Mouse (Mus musculus) Patski (cell line): Measurements from ENCODE around the gene Zbtb8os. TPM values are rescaled to one million over a fixed set of nuclear protein-coding genes. Genes with fewer than 3 reads are reported as not detected.
A peak's percentile ranks its signal among the peaks of the same experiment; 100 is the strongest.

ENCODE experiments used
- ATAC-seq: fragments of 100-300 bp; one replicate; pipeline ENCODE4 v1.8.0; 2021
- CTCF ChIA-PET: fragments of 350-600 bp; sonication (Branson Sonifier 250); formaldehyde crosslinking; loops from one replicate; lab custom pipeline; 2022; ENCODE audit warnings: inconsistent platforms; lab: Charles Lee
- POLR2A ChIA-PET: fragments of 350-600 bp; sonication (Branson Sonifier 250); formaldehyde crosslinking; loops from one replicate; lab custom pipeline; 2022; ENCODE audit warnings: antibody characterized with exemption, inconsistent platforms; lab: Charles Lee
- DNase-seq: peaks from one replicate; pipeline ENCODE4 v3.0.0-alpha.2; 2011; ENCODE audit warnings: low read depth, low spot score
- H3K27me3 ChIP-seq: fragments of 371-371 bp; one replicate; pipeline ENCODE4 v1.5.1; 2021
- CTCF ChIP-seq: fragments of 100-300 bp; IDR thresholded peaks from one replicate; pipeline ENCODE4 v1.5.1; 2021
- in situ Hi-C: fragments of 300-500 bp; cut with MboI; formaldehyde crosslinking; loops from 3 replicates; pipeline ENCODE4 v1.11.1; 2018; ENCODE audit warnings: low pct_unique_long_range_greater_than_20kb, mixed read lengths
- polyA plus RNA-seq: library from polyadenylated mRNA; unstranded; gene quantifications from one replicate; pipeline ENCODE4 v1.2.3, GENCODE M21; 2021

Gene Zbtb8os
- polyA plus RNA-seq, 1 experiment from 2014 or later = 68.4 TPM

DNA sequence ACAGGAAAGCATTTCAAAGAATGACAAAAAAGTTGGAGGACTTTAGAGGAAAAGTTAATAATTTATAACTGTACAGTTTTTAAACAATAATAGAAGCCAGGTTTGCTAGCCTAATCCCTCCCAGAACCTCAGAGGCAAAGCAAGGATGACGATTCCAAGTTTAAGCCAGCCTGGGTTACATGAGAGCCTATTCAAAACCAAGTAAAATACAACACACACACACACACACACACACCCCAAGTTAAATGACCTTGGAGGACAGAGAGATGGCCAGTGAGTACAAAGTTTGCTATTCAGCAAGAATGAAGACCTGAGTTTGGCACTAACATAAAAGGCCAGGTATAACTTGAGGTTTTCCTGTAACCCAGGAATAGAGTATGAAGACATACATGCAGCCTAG lies 9.3 kb upstream of the Zbtb8os start:
- ChIA-PET CTCF (no interaction called here), POLR2A (interaction anchor here (0.6 kb wide), 1 partner anchor 291 kb away, joined by 5 read pairs; no protein-coding TSS in a partner anchor)
- no peaks in the 10 kb centered on the region for H3K27me3 ChIP-seq
- DNase-seq = no peak
- in situ Hi-C loops = no loop called here
- no peak for TF ChIP-seq CTCF
- no peak for ATAC-seq

DNA sequence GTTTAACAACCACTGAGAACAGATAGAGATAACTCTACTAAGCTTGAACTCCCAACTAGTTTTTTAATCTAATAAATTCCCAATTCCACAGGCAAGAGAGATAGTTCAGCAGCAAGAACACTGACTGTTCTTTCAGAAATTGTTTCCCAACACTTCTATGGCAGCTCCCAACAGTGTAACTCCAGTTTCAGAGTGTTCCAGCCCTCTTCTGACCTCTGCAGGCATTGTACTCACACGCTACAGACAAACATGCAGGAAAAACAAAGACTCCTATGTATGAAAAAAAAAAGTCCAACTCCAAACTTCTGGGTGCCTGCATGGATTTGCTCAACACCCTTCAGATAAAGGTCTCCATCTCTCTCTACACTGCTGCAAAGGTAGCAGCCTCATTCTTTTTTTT lies 2.6 kb upstream of the Zbtb8os start:
- no peak for DNase-seq
- in situ Hi-C loops = no loop called here
- TF ChIP-seq CTCF = no peak
- ChIA-PET CTCF (interaction anchor here (1.2 to 1.3 kb wide), 2 partner anchors 47 to 84 kb away, joined by 3 read pairs; no protein-coding TSS in a partner anchor), POLR2A (no interaction called here)
- ATAC-seq = no peak
- no peaks in the 10 kb centered on the region for H3K27me3 ChIP-seq

DNA sequence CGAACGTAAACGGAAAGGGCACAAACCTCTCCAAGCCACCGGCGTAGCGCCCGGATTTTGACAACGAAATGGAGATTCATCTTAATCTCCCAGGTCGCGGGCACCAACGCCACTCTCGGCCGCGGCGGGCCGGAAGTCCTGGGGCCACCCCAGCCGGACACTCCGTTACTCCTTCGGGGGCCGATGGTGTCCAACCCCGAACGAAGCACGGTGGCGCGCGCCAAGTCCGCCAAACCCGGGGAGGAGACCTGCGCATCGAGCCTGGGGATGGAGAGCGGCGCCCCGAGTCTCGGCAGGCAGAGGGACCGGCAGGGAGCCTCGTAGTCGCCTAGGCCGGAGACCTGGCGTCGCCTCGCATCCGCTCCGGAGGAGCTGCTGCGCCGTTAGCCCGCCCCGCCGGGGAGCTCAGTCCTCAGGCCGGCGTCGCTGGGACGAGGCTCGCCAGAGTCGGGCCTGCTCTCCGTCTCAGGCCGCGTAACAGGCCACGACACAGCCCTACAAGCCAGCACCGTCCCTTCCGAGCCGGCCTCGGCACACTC lies 749 bp upstream of the Zbtb8os start:
- peak; percentile 48 for ATAC-seq
- POLR2A ChIA-PET = no interaction called here
- in situ Hi-C loops = no loop called here

DNA sequence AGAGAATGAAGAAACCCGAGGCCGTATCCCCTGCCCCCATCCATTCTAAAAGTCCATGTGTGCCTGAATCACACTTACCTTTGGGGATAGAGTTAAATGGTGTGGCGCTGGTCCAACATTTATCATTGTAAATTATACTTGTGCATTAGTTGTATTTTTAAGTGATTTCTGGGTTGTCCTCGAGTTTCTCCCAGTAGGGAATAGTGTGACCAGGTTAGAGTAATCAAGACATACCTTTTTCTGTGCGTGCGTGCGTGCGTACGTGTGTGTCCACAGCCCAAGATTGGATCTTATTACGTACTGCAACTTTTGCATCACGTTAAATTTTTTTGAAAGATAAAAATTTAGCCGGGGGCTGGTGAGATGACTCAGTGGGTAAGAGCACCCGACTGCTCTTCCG lies 796 bp downstream of the Zbtb8os start:
- DNase-seq (no peak), ATAC-seq (no peak)
- ChIA-PET POLR2A (no interaction called here), CTCF (no interaction called here)
- in situ Hi-C loops = no loop called here
- no peaks in the 10 kb centered on the region for H3K27me3 ChIP-seq
- TF ChIP-seq CTCF = no peak

More for the DNA sequence above, 749 bp upstream of the Zbtb8os start:
- CTCF ChIA-PET = no interaction called here
- no peak for TF ChIP-seq CTCF
- DNase-seq = no peak
- H3K27me3 ChIP-seq = no peaks in the 10 kb centered on the region

DNA sequence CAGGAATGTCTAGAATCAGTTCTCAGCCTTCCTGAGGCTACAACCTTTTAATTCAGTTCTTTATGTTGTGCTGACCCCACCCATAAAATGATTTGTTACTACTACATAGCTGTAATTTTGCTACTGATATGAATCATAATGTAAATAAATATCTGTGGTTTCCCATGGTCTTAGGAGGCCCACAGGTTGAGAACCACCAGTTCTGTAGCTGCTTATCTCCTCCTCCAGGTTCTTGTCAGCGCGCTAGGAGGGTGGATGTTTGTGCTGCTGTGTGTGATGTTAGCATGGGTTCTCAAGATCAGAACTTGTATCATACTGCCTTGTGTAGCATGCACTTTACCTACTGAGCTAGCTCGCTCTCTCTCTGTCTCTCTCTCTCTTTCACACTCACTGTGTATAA lies 4.2 kb downstream of the Zbtb8os start:
- no peak for ATAC-seq
- CTCF ChIA-PET = interaction anchor here (1.3 kb wide), 1 partner anchor 117 kb away, joined by 3 read pairs; no protein-coding TSS in a partner anchor
- no peak for DNase-seq
- in situ Hi-C loops = no loop called here
- no peaks in the 10 kb centered on the region for H3K27me3 ChIP-seq
- POLR2A ChIA-PET = no interaction called here
- no peak for TF ChIP-seq CTCF

DNA sequence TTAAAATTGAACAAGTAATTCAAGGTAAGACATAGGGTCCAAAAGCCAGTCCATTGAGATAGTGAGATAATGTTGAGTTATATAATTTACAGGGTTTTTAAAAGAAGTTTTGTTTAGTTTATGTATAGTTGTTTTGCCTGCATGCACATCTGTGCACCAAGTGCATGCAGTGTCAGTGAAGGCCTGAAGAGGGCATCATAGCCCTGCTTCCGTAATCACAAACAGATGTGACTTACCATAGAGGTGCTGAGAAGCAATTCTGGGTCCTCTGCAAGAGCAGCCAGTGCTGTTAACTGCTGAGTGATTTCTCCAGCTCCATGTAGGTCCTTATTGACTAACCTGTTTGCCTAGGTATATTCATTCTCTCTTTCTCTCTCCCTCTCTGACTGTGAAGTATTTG lies 6.4 kb downstream of the Zbtb8os start:
- ATAC-seq = no peak
- TF ChIP-seq CTCF = no peak
- CTCF ChIA-PET = no interaction called here
- no peak for DNase-seq
- POLR2A ChIA-PET = no interaction called here
- no peaks in the 10 kb centered on the region for H3K27me3 ChIP-seq
- in situ Hi-C loops = no loop called here

DNA sequence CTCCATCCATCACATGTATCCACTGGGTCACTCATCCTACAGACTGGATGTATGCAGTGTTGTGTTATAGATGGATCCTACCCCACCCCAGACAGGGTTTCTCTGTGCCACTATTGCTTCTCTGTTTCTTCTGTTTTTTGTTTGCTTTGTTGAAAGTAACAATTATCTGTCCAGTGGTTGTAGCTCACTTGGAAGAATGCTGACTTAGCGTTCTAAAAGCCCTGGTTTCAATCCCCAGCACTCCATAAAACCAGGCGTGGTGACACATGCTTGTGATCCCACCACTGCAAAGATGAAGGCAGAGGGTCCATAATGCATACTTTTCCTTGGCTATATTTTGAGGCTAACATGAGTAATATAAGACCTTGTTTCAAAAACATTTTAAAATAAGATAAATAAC lies 7.2 kb downstream of the Zbtb8os start:
- ATAC-seq (no peak), DNase-seq (no peak)
- ChIA-PET POLR2A (no interaction called here), CTCF (no interaction called here)
- H3K27me3 ChIP-seq = no peaks in the 10 kb centered on the region
- no peak for TF ChIP-seq CTCF
- in situ Hi-C loops = no loop called here

DNA sequence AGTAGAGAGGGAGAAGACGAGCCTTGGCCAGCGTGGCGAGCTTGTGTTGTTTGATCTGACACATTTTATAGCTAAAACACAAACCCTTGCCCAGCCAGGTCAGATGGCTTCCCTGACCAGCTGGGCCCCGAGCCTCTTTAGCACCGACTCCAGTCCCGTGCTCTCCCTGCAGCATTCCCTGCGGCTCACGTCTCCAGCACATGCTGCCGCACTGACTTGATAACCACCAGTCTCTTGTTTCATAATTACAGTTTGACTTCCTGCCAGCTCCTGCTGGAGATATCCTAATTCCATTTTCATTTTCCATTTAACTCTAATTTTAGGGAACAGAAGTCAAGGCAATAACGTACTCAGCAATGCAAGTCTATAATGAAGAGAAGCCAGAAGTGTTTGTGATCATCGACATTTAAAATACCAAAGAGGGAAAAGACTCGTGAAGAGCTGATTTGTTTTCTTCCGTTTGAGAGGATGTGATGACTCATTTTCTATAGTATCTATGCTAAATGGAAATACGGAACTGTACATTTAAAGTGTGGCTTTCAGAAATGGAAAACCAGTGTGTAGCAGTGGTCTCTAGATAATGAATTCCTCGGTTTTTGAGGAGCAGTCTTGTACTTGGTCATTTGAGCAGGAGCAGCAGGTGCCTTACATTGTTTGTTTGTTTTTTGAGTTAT lies 11.1 kb downstream of the Zbtb8os start:
- TF ChIP-seq CTCF = no peak
- POLR2A ChIA-PET = interaction anchor here (0.6 kb wide), 1 partner anchor 151 kb away, joined by 3 read pairs; no protein-coding TSS in a partner anchor
- no peaks in the 10 kb centered on the region for H3K27me3 ChIP-seq
- ATAC-seq = no peak
- in situ Hi-C loops = no loop called here
- DNase-seq = no peak
- CTCF ChIA-PET = no interaction called here

DNA sequence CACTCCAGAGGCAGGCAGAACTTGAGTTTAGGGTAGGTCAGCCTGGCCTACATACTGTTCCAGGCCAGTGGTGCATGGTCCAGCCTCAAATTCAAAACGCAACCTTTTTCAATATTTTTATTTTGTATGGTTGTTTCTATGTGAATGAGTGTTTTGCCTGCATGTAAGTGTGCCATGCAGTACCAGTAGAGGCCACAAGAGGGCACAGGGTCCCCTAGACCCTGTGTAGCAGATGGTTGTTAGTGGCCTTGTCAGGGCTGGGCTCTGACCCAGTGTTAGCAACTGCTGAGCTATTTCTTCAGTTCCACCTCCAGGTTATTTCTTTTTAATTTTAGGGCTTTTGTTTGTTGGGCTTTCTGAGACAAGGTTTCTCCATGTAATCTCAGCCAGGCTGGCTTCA lies 15.1 kb downstream of the Zbtb8os start:
- H3K27me3 ChIP-seq = no peaks in the 10 kb centered on the region
- ATAC-seq (no peak), DNase-seq (no peak)
- ChIA-PET POLR2A (interaction anchor here (0.9 to 1.2 kb wide), 2 partner anchors 102 to 105 kb away, joined by 5 to 7 read pairs; no protein-coding TSS in a partner anchor), CTCF (interaction anchor here (0.8 to 2.5 kb wide), 9 partner anchors 9 to 114 kb away, joined by 3 to 27 read pairs (median 3); partner anchors contain the start of gene Bsdc1)
- in situ Hi-C loops = loop anchor here (5.0 kb wide), 1 partner anchor 107 kb away; no protein-coding TSS in a partner anchor
- TF ChIP-seq CTCF = no peak

DNA sequence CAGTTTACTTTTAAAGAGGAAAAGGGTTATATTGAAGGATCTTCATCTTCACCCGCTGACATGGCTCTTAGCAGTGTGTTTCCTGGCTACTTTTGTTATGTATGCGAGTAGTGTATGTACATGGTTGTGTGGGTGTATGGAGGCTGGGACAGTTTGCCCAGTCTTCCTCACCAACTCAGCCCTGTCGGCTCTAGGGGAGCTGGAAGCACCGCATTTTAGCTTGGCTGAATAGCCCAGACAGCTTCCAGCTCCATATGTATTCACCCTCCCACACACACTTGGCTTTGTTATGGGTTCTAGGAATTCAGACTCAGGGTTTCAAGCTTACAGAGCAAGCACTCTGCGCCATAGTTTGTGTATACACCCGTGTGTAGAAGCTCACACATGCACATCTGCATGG lies 15.6 kb downstream of the Zbtb8os start:
- in situ Hi-C loops = loop anchor here (5.0 kb wide), 1 partner anchor 106 kb away; no protein-coding TSS in a partner anchor
- H3K27me3 ChIP-seq = no peaks in the 10 kb centered on the region
- DNase-seq (no peak), ATAC-seq (no peak)
- ChIA-PET CTCF (interaction anchor here (0.8 to 2.5 kb wide), 9 partner anchors 9 to 114 kb away, joined by 3 to 27 read pairs (median 3); partner anchors contain the start of gene Bsdc1), POLR2A (interaction anchor here (0.9 to 1.2 kb wide), 2 partner anchors 101 to 105 kb away, joined by 5 to 7 read pairs; no protein-coding TSS in a partner anchor)
- no peak for TF ChIP-seq CTCF

DNA sequence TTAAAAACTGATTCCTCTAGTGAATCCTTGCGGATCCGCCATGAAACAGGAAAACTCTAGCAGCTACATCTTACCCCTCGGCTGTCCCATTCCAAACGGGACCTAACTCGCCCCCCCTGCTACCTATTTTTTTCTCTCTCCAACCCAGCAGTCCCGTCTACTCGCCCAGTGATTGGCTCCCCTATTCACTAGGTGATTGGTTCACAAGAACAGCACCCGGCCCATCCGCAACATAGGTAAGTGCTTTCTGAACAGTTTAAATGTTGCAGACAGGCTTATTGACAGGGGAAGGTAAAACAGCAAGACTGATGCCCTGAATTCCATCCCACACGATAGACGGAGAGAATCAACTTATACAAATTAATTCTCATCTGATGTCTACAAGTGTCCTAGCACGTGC lies 17.7 kb downstream of the Zbtb8os start:
- no peak for TF ChIP-seq CTCF
- ChIA-PET POLR2A (interaction anchor here (0.5 kb wide), 1 partner anchor 1715 kb away, joined by 3 read pairs; no protein-coding TSS in a partner anchor), CTCF (no interaction called here)
- in situ Hi-C loops = loop anchor here (5.0 kb wide), 1 partner anchor 104 kb away; no protein-coding TSS in a partner anchor
- ATAC-seq (no peak), DNase-seq (no peak)
- no peaks in the 10 kb centered on the region for H3K27me3 ChIP-seq
